Mouse (Mus musculus) kidney, embryonic 16.5 days (tissue): Measurements from ENCODE around the gene Pfn1. TPM values are rescaled to one million over a fixed set of nuclear protein-coding genes. Genes with fewer than 3 reads are reported as not detected.
A peak's percentile ranks its signal among the peaks of the same experiment; 100 is the strongest.

Experiments
- ATAC-seq: fragments of 200-750 bp; cut with Nextera tagmentation; 2 replicates; pipeline ENCODE4 v1.8.0; 2017; ENCODE audit warnings: moderate TSS enrichment; ENCODE audit not compliant: low FRiP score, low TSS enrichment
- H3K27ac ChIP-seq: fragments of 300-500 bp; sonication (generic); 2 replicates; pipeline ENCODE4 v1.5.1; 2014; ENCODE audit warnings: low read length
- H3K27me3 ChIP-seq: fragments of 300-500 bp; sonication (generic); 2 replicates; pipeline ENCODE4 v1.6.1; 2014; ENCODE audit warnings: low read length, control low read depth, mixed read lengths; ENCODE audit not compliant: insufficient read depth
- H3K36me3 ChIP-seq: fragments of 300-500 bp; sonication (generic); 2 replicates; pipeline ENCODE4 v1.6.1; 2014; ENCODE audit warnings: low read length, control low read depth, mixed read lengths; ENCODE audit not compliant: insufficient read depth
- H3K4me1 ChIP-seq: fragments of 300-500 bp; sonication (generic); 2 replicates; pipeline ENCODE4 v1.6.1; 2014; ENCODE audit warnings: low read length, control low read depth, mixed read lengths; ENCODE audit not compliant: insufficient read depth
- H3K4me2 ChIP-seq: fragments of 300-500 bp; sonication (generic); replicated peaks from 2 replicates; pipeline ENCODE4 v1.6.1; 2014; ENCODE audit warnings: low read depth, low read length
- H3K4me3 ChIP-seq: fragments of 300-500 bp; sonication (generic); 2 replicates; pipeline ENCODE4 v1.5.1; 2014; ENCODE audit warnings: mild to moderate bottlenecking, low read length
- H3K9ac ChIP-seq: fragments of 300-500 bp; sonication (generic); replicated peaks from 2 replicates; pipeline ENCODE4 v1.6.1; 2014; ENCODE audit warnings: low read length
- H3K9me3 ChIP-seq: fragments of 300-500 bp; sonication (generic); 2 replicates; pipeline ENCODE4 v1.6.1; 2016; ENCODE audit warnings: low read length, control low read depth
- WGBS: fragments of 180-500 bp; shearing (Covaris S2); extraction: QIAGEN DNeasy Blood & Tissue Kit; methylation state at CpG from one replicate; pipeline ENCODE4 v1.1.7; 2014; 5-methylcytosine and 5-hydroxymethylcytosine counted together
- polyA plus RNA-seq: library from polyadenylated mRNA; unstranded; fragments of >200 nt; fragmentation: Nextera tagmentation; extraction: Ambion mirVana; gene quantifications from 2 replicates; pipeline ENCODE4 v1.2.1, GENCODE M21; 2015

The Pfn1 gene
- polyA plus RNA-seq, 1 experiment from 2014 or later = 1,671 TPM

DNA sequence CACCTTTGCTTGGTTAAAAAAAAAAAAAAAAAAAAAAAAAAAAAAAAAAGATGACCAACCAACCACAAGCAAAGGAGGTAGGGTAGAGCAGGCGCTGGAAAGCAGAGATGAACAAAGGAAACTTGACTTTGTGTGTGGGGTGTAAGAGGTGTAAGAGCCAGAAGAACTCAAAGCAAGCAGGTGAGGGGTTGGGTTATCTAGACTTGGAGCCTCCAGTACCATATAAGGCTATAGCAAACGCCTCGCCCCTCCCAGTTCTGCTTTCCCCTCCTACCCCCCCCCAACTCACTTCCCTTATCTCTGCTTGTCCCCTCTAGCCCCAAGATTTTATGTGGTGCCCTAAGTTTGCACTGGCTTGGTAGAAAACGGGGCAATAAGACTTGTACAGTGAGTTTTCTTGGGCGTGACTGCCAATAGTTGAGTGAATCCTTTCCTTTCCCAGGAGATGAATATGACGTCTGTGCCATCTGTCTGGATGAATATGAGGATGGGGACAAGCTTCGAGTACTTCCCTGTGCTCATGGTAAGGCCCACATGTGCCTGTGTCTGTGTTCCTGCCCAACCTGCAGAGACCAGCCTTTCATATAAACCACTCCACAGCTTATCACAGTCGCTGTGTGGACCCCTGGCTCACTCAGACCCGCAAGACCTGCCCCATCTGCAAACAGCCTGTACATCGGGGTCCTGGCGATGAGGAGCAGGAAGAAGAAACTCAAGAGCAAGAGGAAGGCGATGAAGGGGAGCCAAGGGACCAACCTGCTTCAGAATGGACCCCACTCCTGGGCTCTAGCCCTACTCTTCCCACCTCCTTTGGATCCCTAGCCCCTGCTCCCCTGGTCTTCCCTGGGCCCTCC, 3.9 kb downstream of the Pfn1 start:
- no peaks in the 10 kb centered on the region for H3K9me3 ChIP-seq
- H3K4me1 ChIP-seq = peaks cover 58% of the 10 kb centered on the region
- H3K9ac ChIP-seq = 0 out of 2 replicates have a peak overlapping the region, but pooled peaks have one; percentile 19
- no peak for ATAC-seq
- WGBS = 82% methylated on average over 12 of the region's 12 CpGs
- peak overlapping the region; percentile 98; the same call in 1 of the 2 replicates for H3K4me2 ChIP-seq
- no peak overlapping the region; the same call in 1 of the 2 replicates for H3K27ac ChIP-seq
- H3K4me3 ChIP-seq = no peak overlapping the region
- peaks cover 41% of the 10 kb centered on the region for H3K36me3 ChIP-seq
- H3K27me3 ChIP-seq = no peaks in the 10 kb centered on the region

DNA sequence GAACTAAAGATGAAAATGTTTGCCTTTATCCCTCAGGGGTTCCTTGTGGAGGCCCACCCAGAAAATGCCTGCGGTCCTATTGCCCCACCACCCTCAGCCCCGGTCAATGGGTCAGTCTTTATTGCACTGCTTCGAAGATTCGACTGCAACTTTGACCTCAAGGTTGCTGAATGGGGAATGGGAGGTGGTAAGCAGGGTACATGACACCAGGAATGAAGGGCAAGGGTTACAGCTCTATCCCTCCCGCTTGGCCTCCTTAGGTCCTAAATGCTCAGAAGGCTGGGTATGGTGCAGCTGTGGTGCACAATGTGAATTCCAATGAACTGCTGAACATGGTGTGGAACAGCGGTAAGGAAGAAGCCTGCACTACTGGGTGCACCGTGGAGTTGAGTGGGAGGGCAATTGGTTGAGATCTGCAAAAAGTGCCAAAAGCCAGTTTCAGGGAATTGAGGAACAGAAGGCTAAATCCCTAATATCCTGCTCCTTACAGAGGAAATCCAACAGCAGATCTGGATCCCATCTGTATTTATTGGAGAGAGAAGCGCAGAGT, 5.2 kb downstream of the Pfn1 start:
- Histone ChIP-seq H3K4me1 (peaks cover 63% of the 10 kb centered on the region), H3K36me3 (peaks cover 52% of the 10 kb centered on the region), H3K9ac (0 out of 2 replicates have a peak overlapping the region, but pooled peaks have one; percentile 36)

DNA sequence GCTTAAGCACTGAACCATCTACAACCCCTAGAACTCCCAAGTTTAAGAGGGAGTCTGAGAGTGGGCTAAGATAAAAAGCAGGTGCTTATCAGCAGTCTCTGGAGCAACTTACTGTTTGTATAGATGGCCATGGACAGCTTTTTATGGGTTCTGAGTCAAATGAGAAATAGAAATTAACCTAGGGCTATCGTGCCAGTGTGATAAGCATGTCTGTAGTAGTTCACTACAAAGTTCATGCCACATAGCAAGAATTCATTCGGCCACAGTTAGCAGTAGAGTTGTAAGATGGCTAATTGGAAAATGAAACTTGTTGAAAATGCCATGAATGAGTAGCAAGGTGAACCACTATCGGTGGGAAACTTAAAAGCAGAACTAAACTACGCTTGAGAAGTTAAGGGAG, 5.9 kb downstream of the Pfn1 start:
- H3K4me2 ChIP-seq = peak overlapping the region; percentile 97
- H3K27ac ChIP-seq = peak overlapping the region; percentile 99; the same call in 1 of the 2 replicates
- WGBS = 78% methylated on average over 4 of the region's 4 CpGs
- no peaks in the 10 kb centered on the region for H3K9me3 ChIP-seq
- H3K4me3 ChIP-seq = peak overlapping the region; percentile 68
- no peak for ATAC-seq
- peaks cover 57% of the 10 kb centered on the region for H3K36me3 ChIP-seq
- peaks cover 63% of the 10 kb centered on the region for H3K4me1 ChIP-seq
- H3K9ac ChIP-seq = peak overlapping the region; percentile 76
- H3K27me3 ChIP-seq = no peaks in the 10 kb centered on the region

More for the DNA sequence above, 5.2 kb downstream of the Pfn1 start:
- H3K4me2 ChIP-seq = 0 out of 2 replicates have a peak overlapping the region, but pooled peaks have one; percentile 97
- no peak overlapping the region for H3K27ac ChIP-seq
- H3K9me3 ChIP-seq = no peaks in the 10 kb centered on the region
- H3K4me3 ChIP-seq = peak overlapping the region; percentile 68; the same call in 1 of the 2 replicates
- H3K27me3 ChIP-seq = no peaks in the 10 kb centered on the region
- no peak for ATAC-seq
- WGBS = 71% methylated on average over 8 of the region's 8 CpGs

DNA sequence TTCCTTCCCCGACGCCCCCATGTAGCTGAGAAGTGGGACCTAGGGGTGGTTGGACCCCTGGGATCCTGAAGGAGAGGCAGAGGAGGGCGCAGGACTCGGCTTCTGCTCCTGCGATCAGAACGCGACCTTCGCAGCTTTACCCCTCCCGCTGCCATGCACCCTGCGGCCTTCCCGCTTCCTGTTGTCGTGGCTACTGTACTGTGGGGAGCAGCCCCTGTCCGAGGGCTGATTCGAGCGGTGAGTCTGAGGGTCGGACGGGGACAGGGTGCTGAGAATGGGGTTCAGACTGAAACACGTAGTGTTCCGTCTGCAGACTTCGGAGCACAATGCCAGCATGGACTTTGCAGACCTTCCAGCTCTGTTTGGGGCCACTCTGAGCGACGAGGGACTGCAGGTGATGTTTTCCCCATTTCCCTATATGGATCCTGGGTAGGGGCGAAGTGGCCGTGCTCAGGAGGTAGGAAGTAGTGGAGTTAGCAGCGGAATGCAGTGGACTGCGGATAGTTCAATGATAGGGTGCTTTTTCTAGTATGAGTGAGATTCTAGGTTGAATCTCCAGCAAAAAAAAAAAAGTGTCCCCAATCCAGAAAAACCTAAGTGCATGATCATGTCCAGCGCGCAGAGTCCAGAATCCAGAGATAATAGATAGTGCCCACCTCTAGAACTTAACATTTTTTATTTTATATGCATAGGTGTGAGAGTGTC, 6.6 kb downstream of the Pfn1 start:
- Histone ChIP-seq H3K36me3 (peaks cover 60% of the 10 kb centered on the region), H3K4me1 (peaks cover 61% of the 10 kb centered on the region)

DNA sequence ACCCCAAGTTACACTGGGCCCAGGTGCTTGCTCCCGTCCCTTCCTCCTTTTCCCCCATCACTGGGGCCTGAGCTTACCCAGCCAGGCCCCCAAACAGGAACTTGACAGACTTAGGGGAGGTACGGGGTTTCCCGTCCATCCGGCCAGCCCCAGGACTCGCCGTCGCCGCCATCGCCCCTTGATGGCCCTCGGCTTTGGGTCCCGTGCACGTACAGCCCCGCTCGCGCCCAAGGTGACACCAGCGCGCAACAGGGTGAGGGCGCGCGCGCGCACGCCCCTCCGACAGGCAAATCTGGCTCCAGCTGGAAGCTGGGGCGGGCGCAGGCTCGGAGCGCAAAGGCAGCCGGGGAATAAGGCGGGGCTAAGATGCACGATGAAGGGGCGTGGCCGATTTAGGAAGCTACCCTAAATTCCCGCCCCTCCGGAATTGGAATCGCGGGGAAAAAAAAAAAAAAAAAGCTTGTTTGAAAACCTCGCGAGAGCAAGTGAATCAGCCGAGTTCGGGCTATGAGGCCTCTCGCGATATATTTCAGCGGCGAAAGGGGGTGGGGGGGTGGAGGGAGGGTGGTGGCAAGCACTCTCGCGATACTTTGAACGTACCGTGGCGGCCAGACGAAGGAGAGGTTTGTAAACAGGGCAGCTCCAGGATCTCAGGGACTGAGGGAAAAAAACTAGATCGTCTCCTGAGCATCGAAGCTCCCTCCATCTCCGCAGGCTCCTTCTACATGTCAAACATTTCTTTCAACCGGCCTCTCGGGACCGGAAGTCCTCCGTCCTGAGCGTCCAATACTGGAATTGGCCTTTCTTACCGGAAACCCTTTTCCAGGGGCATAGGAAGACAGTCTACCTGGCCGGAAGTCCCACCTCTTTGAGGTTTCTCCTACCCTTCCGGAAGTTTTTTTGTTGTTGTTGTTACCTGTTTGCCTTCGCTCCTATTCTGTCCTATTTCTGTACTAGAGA, 7.5 kb downstream of the Pfn1 start, which contains the start of the genes Rnf167 and Slc25a11:
Gene Rnf167 (plus strand): TSS at position 545 of the 960 bp plus-strand sequence.
Gene Slc25a11 (minus strand): TSS at position 789 of the 960 bp plus-strand sequence.
- H3K27me3 ChIP-seq = no peaks in the 10 kb centered on the region
- peak within 1 kb of the TSS; percentile 97 for H3K4me2 ChIP-seq
- under 1% methylated on average over 63 of the region's 63 CpGs for WGBS
- H3K27ac ChIP-seq = peak within 1 kb of the TSS; percentile 99
- H3K4me1 ChIP-seq = peaks cover 52% of the 10 kb centered on the region
- peaks cover 52% of the 10 kb centered on the region for H3K36me3 ChIP-seq
- peak within 1 kb of the TSS; percentile 68 for H3K4me3 ChIP-seq
- peak within 1 kb of the TSS; percentile 97 for H3K9ac ChIP-seq
- ATAC-seq = peak; percentile 89
- H3K9me3 ChIP-seq = no peaks in the 10 kb centered on the region

More for the DNA sequence above, 6.6 kb downstream of the Pfn1 start:
- H3K27me3 ChIP-seq = no peaks in the 10 kb centered on the region
- H3K4me2 ChIP-seq = peak overlapping the region; percentile 97
- 2% methylated on average over 28 of the region's 28 CpGs for WGBS
- peak overlapping the region; percentile 99 for H3K27ac ChIP-seq
- H3K4me3 ChIP-seq = peak overlapping the region; percentile 68
- H3K9me3 ChIP-seq = no peaks in the 10 kb centered on the region
- ATAC-seq = peak; percentile 12
- H3K9ac ChIP-seq = peak overlapping the region; percentile 76

DNA sequence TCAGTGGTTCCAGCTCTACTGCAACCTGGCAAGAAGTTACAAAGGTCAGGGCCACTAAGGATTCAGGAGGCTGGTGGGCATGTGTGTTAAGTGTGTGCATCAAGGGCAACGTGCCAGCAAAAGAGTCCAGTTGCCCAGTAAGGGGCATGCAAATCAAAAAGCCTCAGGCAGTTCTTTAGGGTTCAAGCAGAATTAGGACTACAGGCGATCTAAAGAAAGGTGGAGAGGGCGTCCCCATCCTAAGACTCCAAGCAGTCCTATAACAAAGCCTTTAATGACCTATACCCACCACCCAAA, 8.2 kb downstream of the Pfn1 start:
- Histone ChIP-seq H3K9me3 (no peaks in the 10 kb centered on the region), H3K27me3 (no peaks in the 10 kb centered on the region), H3K36me3 (peaks cover 44% of the 10 kb centered on the region), H3K4me2 (peak overlapping the region; percentile 92), H3K4me1 (peaks cover 44% of the 10 kb centered on the region), H3K4me3 (peak overlapping the region; percentile 68), H3K9ac (peak overlapping the region; percentile 97), H3K27ac (peak overlapping the region; percentile 96)
- ATAC-seq = no peak; the same call in 1 of the 2 replicates
- WGBS = 19% methylated on average over 3 of the region's 3 CpGs

DNA sequence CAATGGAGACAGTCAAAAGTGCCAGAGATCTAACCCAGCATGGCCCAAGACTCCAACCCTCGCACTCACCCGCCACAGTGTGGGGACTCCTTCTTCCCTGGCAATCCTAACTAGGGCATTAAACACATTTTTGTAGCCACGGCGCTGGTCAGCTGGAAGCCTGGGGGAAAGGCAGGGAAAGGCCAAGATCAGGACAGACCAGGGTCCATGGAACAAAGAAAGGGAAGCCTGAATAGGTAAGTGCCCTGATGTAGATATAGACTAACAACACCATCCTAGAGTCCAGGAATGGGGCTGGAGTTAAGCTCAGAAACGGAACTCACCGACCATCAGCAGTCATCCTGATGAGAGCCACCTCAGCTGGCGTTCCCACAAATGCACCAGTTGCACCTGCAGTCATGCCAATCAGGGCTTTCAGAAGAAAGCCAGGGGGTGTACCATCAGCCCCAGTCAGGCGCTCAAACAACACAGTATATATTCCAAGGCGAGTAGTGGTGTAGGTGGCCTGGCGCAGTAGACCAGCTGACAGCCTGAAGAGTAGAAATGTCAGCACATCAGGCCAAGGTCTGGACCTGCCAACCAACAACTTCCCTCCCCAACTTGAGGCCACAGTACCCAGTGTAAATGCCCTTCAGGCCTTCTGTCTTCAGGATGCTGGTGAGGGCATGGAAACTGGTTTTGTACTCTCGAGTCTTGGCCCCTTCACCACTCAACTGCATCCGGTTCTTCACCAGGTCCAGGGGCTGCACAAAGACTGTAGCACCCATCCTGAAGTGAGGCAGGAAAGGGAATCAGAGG, 8.8 kb downstream of the Pfn1 start:
- peaks cover 38% of the 10 kb centered on the region for H3K36me3 ChIP-seq
- H3K9ac ChIP-seq = peak overlapping the region; percentile 97
- WGBS = 86% methylated on average over 12 of the region's 12 CpGs
- peak overlapping the region; percentile 68 for H3K4me3 ChIP-seq
- H3K27me3 ChIP-seq = no peaks in the 10 kb centered on the region
- H3K4me1 ChIP-seq = peaks cover 39% of the 10 kb centered on the region
- peak overlapping the region; percentile 96 for H3K27ac ChIP-seq
- peak overlapping the region; percentile 92 for H3K4me2 ChIP-seq
- H3K9me3 ChIP-seq = no peaks in the 10 kb centered on the region
- ATAC-seq = no peak

DNA sequence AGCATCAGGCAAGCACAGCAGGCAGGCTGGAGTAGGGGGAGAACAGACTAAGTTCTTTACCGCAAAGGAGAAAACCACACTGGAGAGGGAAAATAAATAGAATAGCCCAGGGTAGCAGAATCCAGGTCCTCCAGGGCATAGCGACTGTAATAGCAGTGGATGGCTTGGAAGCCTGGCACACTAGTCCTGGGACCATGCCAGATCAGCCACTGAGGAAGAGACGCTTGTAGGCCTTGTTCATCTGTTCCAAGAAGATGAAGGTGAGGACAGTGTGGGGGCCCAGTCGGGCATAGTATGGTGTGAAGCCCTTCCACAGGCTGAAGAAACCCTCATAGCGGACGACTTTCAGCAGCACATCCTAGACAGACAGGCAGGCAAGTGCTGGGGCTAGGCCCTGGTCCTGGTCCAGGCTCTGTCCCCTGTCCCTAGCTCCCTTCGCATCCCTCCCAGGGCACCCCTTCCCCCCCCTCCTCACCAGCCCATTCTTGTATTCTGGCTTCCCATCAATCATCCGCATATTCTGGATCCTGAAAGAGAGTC, 9.8 kb downstream of the Pfn1 start:
- Histone ChIP-seq H3K36me3 (peaks cover 30% of the 10 kb centered on the region), H3K4me1 (peaks cover 32% of the 10 kb centered on the region), H3K9ac (peak overlapping the region; percentile 16; the same call in 1 of the 2 replicates), H3K9me3 (no peaks in the 10 kb centered on the region), H3K4me2 (0 out of 2 replicates have a peak overlapping the region, but pooled peaks have one; percentile 92), H3K27me3 (no peaks in the 10 kb centered on the region), H3K27ac (no peak overlapping the region), H3K4me3 (no peak overlapping the region)
- WGBS = 97% methylated on average over 8 of the region's 8 CpGs
- no peak for ATAC-seq
